Mouse (Mus musculus) heart, embryonic 13.5 days (tissue): ENCODE data around the gene Rcor3. TPM values are rescaled to one million over a fixed set of nuclear protein-coding genes. Genes with fewer than 3 reads are reported as not detected.
A peak's percentile ranks its signal among the peaks of the same experiment; 100 is the strongest.

Source experiments
- ATAC-seq: fragments of 200-750 bp; cut with Nextera tagmentation; 2 replicates; pipeline ENCODE4 v1.8.0; 2017; ENCODE audit warnings: moderate TSS enrichment; ENCODE audit not compliant: insufficient number of reproducible peaks, low FRiP score, low TSS enrichment; ENCODE audit errors: extremely low read depth
- H3K27ac ChIP-seq: fragments of 300-500 bp; sonication (generic); replicated peaks from 2 replicates; pipeline ENCODE4 v1.5.1; 2015; ENCODE audit warnings: moderate library complexity, mild to moderate bottlenecking, inconsistent platforms
- H3K27me3 ChIP-seq: fragments of 300-500 bp; sonication (generic); replicated peaks from 2 replicates; pipeline ENCODE4 v1.6.1; 2015; ENCODE audit warnings: mild to moderate bottlenecking, inconsistent platforms
- H3K36me3 ChIP-seq: fragments of 300-500 bp; sonication (generic); 2 replicates; pipeline ENCODE4 v1.6.1; 2015; ENCODE audit warnings: mild to moderate bottlenecking, inconsistent platforms
- H3K4me1 ChIP-seq: fragments of 300-500 bp; sonication (generic); 2 replicates; pipeline ENCODE4 v1.6.1; 2015; ENCODE audit warnings: inconsistent platforms
- H3K4me2 ChIP-seq: fragments of 300-500 bp; sonication (generic); 2 replicates; pipeline ENCODE4 v1.6.1; 2015; ENCODE audit warnings: inconsistent platforms, mild to moderate bottlenecking, moderate library complexity
- H3K4me3 ChIP-seq: fragments of 300-500 bp; sonication (generic); 2 replicates; pipeline ENCODE4 v1.5.1; 2015; ENCODE audit warnings: moderate library complexity, mild to moderate bottlenecking, inconsistent platforms
- H3K9ac ChIP-seq: fragments of 300-500 bp; sonication (generic); 2 replicates; pipeline ENCODE4 v1.6.1; 2015; ENCODE audit warnings: inconsistent platforms, mild to moderate bottlenecking, moderate library complexity
- H3K9me3 ChIP-seq: fragments of 300-500 bp; sonication (generic); 2 replicates; pipeline ENCODE4 v1.6.1; 2016; ENCODE audit warnings: inconsistent platforms
- WGBS: fragments of 180-500 bp; shearing (Covaris S2); methylation state at CpG from one replicate; pipeline ENCODE4 v1.1.7; 2015; ENCODE audit warnings: mixed read lengths; 5-methylcytosine and 5-hydroxymethylcytosine counted together
- polyA plus RNA-seq: library from polyadenylated mRNA; unstranded; fragments of >200 nt; fragmentation: Nextera tagmentation; extraction: Ambion mirVana; gene quantifications from 2 replicates; pipeline ENCODE4 v1.2.1, GENCODE M21; 2015

Gene Rcor3
- polyA plus RNA-seq, 1 experiment from 2014 or later, result 27.7 TPM

- Histone ChIP-seq H3K4me1 (peaks cover 31% of the 10 kb centered on the region), H3K9me3 (no peaks in the 10 kb centered on the region), H3K9ac (peak overlapping the region; percentile 93; the same call in 1 of the 2 replicates), H3K4me3 (peak overlapping the region; percentile 82), H3K27ac (peak overlapping the region; percentile 37; the same call in 1 of the 2 replicates), H3K4me2 (peak overlapping the region; percentile 94), H3K27me3 (peaks cover 8% of the 10 kb centered on the region; the same call in 1 of the 2 replicates), H3K36me3 (peaks cover 13% of the 10 kb centered on the region; the same call in 1 of the 2 replicates)
- ATAC-seq, result peak; percentile 49; the same call in 1 of the 2 replicates
- 29% methylated on average over 16 of the region's 16 CpGs for WGBS
Observed at GRCm38 (mm10) chr1:192092879-192093660, 44.8 kb downstream of the Rcor3 start.

GRCm38 (mm10) chr1:192091806-192092772 is 45.8 kb downstream of the Rcor3 start, which contains the start of gene Traf5:
Traf5 (minus strand) TSS chr1:192092559.
- H3K4me2 ChIP-seq, result peak within 1 kb of the TSS; percentile 94
- 1% methylated on average over 63 of the region's 63 CpGs for WGBS

GRCm38 (mm10) chr1:192090689-192091567 is 46.9 kb downstream of the Rcor3 start:
- Histone ChIP-seq H3K9ac (peak overlapping the region; percentile 93), H3K4me2 (peak overlapping the region; percentile 94), H3K27me3 (peaks cover 8% of the 10 kb centered on the region; the same call in 1 of the 2 replicates), H3K4me3 (peak overlapping the region; percentile 82), H3K9me3 (no peaks in the 10 kb centered on the region), H3K36me3 (0 out of 2 replicates have a peak, but pooled peaks cover 6% of the 10 kb centered on the region), H3K27ac (no peak overlapping the region), H3K4me1 (peaks cover 48% of the 10 kb centered on the region)
- WGBS, result 70% methylated on average over 11 of the region's 11 CpGs
- ATAC-seq, result no peak

More at GRCm38 (mm10) chr1:192091806-192092772, 45.8 kb downstream of the Rcor3 start, which contains the start of gene Traf5:
- peak within 1 kb of the TSS; percentile 86 for H3K27ac ChIP-seq
- H3K27me3 ChIP-seq, result peaks cover 8% of the 10 kb centered on the region; the same call in 1 of the 2 replicates
- H3K4me1 ChIP-seq, result peaks cover 39% of the 10 kb centered on the region
- 0 out of 2 replicates have a peak, but pooled peaks cover 6% of the 10 kb centered on the region for H3K36me3 ChIP-seq
- peak within 1 kb of the TSS; percentile 82 for H3K4me3 ChIP-seq
- peak within 1 kb of the TSS; percentile 93 for H3K9ac ChIP-seq
- ATAC-seq, result peak; percentile 99
- H3K9me3 ChIP-seq, result no peaks in the 10 kb centered on the region

- Histone ChIP-seq H3K36me3 (0 out of 2 replicates have a peak, but pooled peaks cover 6% of the 10 kb centered on the region), H3K27ac (no peak overlapping the region), H3K9ac (no peak overlapping the region), H3K9me3 (no peaks in the 10 kb centered on the region), H3K4me3 (peak overlapping the region; percentile 82; the same call in 1 of the 2 replicates), H3K27me3 (peaks cover 8% of the 10 kb centered on the region; the same call in 1 of the 2 replicates), H3K4me2 (peak overlapping the region; percentile 94), H3K4me1 (peaks cover 48% of the 10 kb centered on the region)
- WGBS, result 79% methylated on average over 3 of the region's 3 CpGs
- no peak for ATAC-seq
Observed at GRCm38 (mm10) chr1:192090281-192090680, 47.6 kb downstream of the Rcor3 start.

- H3K4me2 ChIP-seq, result no peak overlapping the region
- no peak overlapping the region for H3K4me3 ChIP-seq
- 58% methylated on average over 9 of the region's 9 CpGs for WGBS
- H3K4me1 ChIP-seq, result peaks cover 48% of the 10 kb centered on the region
- no peak overlapping the region for H3K27ac ChIP-seq
- H3K27me3 ChIP-seq, result peaks cover 8% of the 10 kb centered on the region; the same call in 1 of the 2 replicates
- H3K9me3 ChIP-seq, result no peaks in the 10 kb centered on the region
- H3K36me3 ChIP-seq, result 0 out of 2 replicates have a peak, but pooled peaks cover 6% of the 10 kb centered on the region
- ATAC-seq, result no peak
- no peak overlapping the region; the same call in 1 of the 2 replicates for H3K9ac ChIP-seq
Observed at GRCm38 (mm10) chr1:192089208-192090166, 48.4 kb downstream of the Rcor3 start.

GRCm38 (mm10) chr1:192088011-192088410 is 49.9 kb downstream of the Rcor3 start:
- no peak overlapping the region for H3K27ac ChIP-seq
- no peak overlapping the region for H3K4me2 ChIP-seq
- no peak overlapping the region for H3K9ac ChIP-seq
- 68% methylated on average over 4 of the region's 4 CpGs for WGBS
- H3K9me3 ChIP-seq, result no peaks in the 10 kb centered on the region
- H3K27me3 ChIP-seq, result peaks cover 8% of the 10 kb centered on the region; the same call in 1 of the 2 replicates
- ATAC-seq, result no peak
- no peak overlapping the region for H3K4me3 ChIP-seq
- 0 out of 2 replicates have a peak, but pooled peaks cover 6% of the 10 kb centered on the region for H3K36me3 ChIP-seq
- H3K4me1 ChIP-seq, result peaks cover 48% of the 10 kb centered on the region

- peaks cover 12% of the 10 kb centered on the region for H3K36me3 ChIP-seq
- no peak for ATAC-seq
Observed at GRCm38 (mm10) chr1:192087098-192087497, 50.8 kb downstream of the Rcor3 start.

GRCm38 (mm10) chr1:192086279-192087037 is 51.4 kb downstream of the Rcor3 start:
- Histone ChIP-seq H3K4me2 (no peak overlapping the region), H3K4me1 (peaks cover 45% of the 10 kb centered on the region), H3K9ac (no peak overlapping the region), H3K4me3 (no peak overlapping the region), H3K27ac (no peak overlapping the region), H3K9me3 (peaks cover 8% of the 10 kb centered on the region), H3K27me3 (peaks cover 8% of the 10 kb centered on the region; the same call in 1 of the 2 replicates), H3K36me3 (peaks cover 18% of the 10 kb centered on the region)
- WGBS, result 79% methylated on average over 12 of the region's 12 CpGs
- no peak for ATAC-seq

More at GRCm38 (mm10) chr1:192087098-192087497, 50.8 kb downstream of the Rcor3 start:
- Histone ChIP-seq H3K4me2 (no peak overlapping the region), H3K27me3 (peaks cover 8% of the 10 kb centered on the region; the same call in 1 of the 2 replicates), H3K9me3 (peaks cover 1% of the 10 kb centered on the region; the same call in 1 of the 2 replicates), H3K9ac (no peak overlapping the region), H3K4me3 (no peak overlapping the region), H3K27ac (no peak overlapping the region), H3K4me1 (peaks cover 48% of the 10 kb centered on the region)
- 52% methylated on average over 4 of the region's 4 CpGs for whole genome bisulfite sequencing

GRCm38 (mm10) chr1:192085218-192085617 is 52.6 kb downstream of the Rcor3 start:
- peaks cover 32% of the 10 kb centered on the region for H3K4me1 ChIP-seq
- H3K4me2 ChIP-seq, result no peak overlapping the region
- H3K36me3 ChIP-seq, result peaks cover 28% of the 10 kb centered on the region
- H3K9ac ChIP-seq, result no peak overlapping the region
- peaks cover 17% of the 10 kb centered on the region for H3K9me3 ChIP-seq
- no peak overlapping the region for H3K27ac ChIP-seq
- no peaks in the 10 kb centered on the region for H3K27me3 ChIP-seq
- 92% methylated on average over 10 of the region's 10 CpGs for WGBS
- no peak overlapping the region for H3K4me3 ChIP-seq
- no peak for ATAC-seq
